Mouse (Mus musculus): ENCODE measurements around the gene Caml. TPM values are rescaled to one million over a fixed set of nuclear protein-coding genes. Genes with fewer than 3 reads are reported as not detected.
A peak's percentile ranks its signal among the peaks of the same experiment; 100 is the strongest.

The Caml gene
- 47.8 and 56.3 TPM in 2 replicates for total RNA-seq (2012; rRNA removed)

DNA sequence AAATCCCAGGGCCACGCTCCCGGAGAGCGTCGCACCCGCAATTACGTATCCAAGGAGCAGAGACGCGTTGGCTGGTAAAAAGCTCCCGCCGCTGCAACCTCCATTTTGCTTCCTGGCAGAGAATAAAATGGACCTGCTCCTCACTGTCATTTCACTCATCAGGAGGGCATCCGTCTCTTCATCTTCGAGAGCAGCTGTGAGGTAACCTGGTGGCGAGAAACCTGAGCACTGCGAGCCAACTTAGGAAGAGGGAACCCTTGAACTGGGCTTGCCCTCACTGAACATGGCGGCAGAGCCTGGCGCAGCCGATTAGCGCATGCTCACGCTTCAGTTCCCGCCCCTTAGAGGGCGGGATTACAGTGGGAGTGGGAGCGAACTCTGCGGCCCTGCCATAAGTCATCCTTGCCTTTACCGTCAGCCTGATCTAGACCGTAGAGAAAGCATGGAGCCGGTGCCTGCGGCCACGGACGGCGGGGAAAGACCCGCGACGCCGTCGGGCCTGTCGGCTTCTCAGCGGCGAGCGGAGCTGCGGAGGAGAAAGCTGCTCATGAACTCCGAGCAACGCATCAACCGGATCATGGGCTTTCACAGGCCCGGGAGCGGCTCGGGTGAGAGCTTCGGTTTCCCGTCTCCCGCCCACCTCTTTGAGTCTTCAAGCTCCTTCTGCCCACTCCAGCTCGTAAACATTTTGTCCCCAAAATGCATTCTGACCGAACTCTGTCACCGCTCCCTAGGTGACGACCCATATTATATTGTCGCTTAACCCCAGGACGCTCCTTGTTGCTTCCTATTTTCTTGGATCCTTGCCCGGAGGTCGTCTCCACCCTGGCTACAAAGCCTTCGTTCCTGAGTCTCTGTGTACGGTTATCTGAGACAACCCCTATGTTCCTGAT lies at the start of gene Caml:
Gene Caml (plus strand): TSS at position 357 of the 893 bp plus-strand sequence.
- in situ Hi-C loops (cut with MboI; ENCODE audit: low sequenced_read_pairs in 2 of 2, unreplicated experiment in 2 of 2): no loop called here

DNA sequence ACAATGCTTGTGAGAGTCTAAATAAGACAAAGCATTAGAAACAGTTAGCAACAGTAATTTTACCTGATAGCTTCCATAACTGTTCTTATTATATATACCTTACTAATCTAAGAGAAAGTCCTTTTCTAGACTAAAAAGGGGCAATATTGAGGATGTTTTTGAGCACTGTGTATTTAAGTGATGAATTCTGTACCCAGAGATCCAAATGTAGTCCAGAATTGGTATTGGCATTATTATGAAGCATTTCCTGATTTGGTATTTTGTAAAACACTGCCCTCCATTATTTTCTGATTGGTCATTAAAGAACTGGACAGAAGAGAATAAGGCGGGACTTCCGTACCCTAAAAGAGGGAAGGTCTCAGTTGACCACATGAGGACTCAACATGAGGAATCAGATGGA lies 49.4 kb upstream of the Caml start, which contains the start of gene Tmed9:
Gene Tmed9 (plus strand): TSS at position 301 of the 400 bp plus-strand sequence.
- Histone ChIP-seq H3K4me3 (ENCODE audit: insufficient read depth in 1 of 2, low read depth in 1 of 2, low read length in 2 of 2, poor library complexity in 1 of 2, severe bottlenecking in 1 of 2) (no peak within 1 kb of the TSS), H3K4me1 (ENCODE audit: control insufficient read depth in 2 of 2, insufficient read depth in 2 of 2, low read length in 2 of 2, poor library complexity in 1 of 2) (peaks cover 0 to 5% of the 10 kb centered on the region in 2 experiments; a peak in 1 of 4 replicates), H3K9me3 (ENCODE audit: control insufficient read depth, insufficient read depth, low read depth, low read length) (peaks cover 2% of the 10 kb centered on the region; the same call in 1 of the 2 replicates), H3K27ac (ENCODE audit: insufficient read depth, low read depth, low read length, poor library complexity, severe bottlenecking) (no peak within 1 kb of the TSS), H3K36me3 (ENCODE audit: control insufficient read depth, insufficient read depth, low read length, poor library complexity, severe bottlenecking) (0 out of 2 replicates have a peak, but pooled peaks cover 3% of the 10 kb centered on the region), H3K9ac (ENCODE audit: insufficient read depth, low read depth, low read length, poor library complexity, severe bottlenecking) (no peak within 1 kb of the TSS)
- TF ChIP-seq MAFK (IDR thresholded peaks at IDR 0.05; ENCODE audit: insufficient read depth, low read depth, low read length) (no peak), ZC3H11A (IDR thresholded peaks at IDR 0.05; ENCODE audit: borderline replicate concordance, low read depth, low read length) (no peak), ZNF384 (IDR thresholded peaks at IDR 0.05; ENCODE audit: low read depth, low read length) (no peak), CHD2 (IDR thresholded peaks at IDR 0.05; ENCODE audit: low read depth, low read length) (no peak), HCFC1 (IDR thresholded peaks at IDR 0.05; ENCODE audit: borderline replicate concordance, insufficient read depth, low read length) (no peak)
- in situ Hi-C loops (cut with MboI; ENCODE audit: low sequenced_read_pairs in 2 of 2, unreplicated experiment in 2 of 2): no loop called here
- no peak for DNase-seq (ENCODE audit: low read depth, low spot score)

More for the DNA sequence above, at the start of gene Caml:
- Histone ChIP-seq H3K9me3 (ENCODE audit: control insufficient read depth, insufficient read depth, low read depth, low read length) (no peaks in the 10 kb centered on the region), H3K36me3 (ENCODE audit: control insufficient read depth, insufficient read depth, low read length, poor library complexity, severe bottlenecking) (peaks cover 3% of the 10 kb centered on the region), H3K9ac (ENCODE audit: insufficient read depth, low read depth, low read length, poor library complexity, severe bottlenecking) (peak within 1 kb of the TSS; percentile 83), H3K27ac (ENCODE audit: insufficient read depth, low read depth, low read length, poor library complexity, severe bottlenecking) (peak within 1 kb of the TSS; percentile 71), H3K4me3 (ENCODE audit: insufficient read depth in 1 of 2, low read depth in 1 of 2, low read length in 2 of 2, poor library complexity in 1 of 2, severe bottlenecking in 1 of 2) (peak within 1 kb of the TSS; percentile 87 to 93), H3K4me1 (ENCODE audit: control insufficient read depth in 2 of 2, insufficient read depth in 2 of 2, low read length in 2 of 2, poor library complexity in 1 of 2) (peaks cover 4 to 6% of the 10 kb centered on the region in 2 experiments; a peak in 3 of 4 replicates)
- DNase-seq (ENCODE audit: low read depth, low spot score): peak; percentile 94
- TF ChIP-seq HCFC1 (IDR thresholded peaks at IDR 0.05; ENCODE audit: borderline replicate concordance, insufficient read depth, low read length): peak; percentile 87
- TF ChIP-seq ZC3H11A (IDR thresholded peaks at IDR 0.05; ENCODE audit: borderline replicate concordance, low read depth, low read length): no peak; the same call in 1 of the 2 replicates

DNA sequence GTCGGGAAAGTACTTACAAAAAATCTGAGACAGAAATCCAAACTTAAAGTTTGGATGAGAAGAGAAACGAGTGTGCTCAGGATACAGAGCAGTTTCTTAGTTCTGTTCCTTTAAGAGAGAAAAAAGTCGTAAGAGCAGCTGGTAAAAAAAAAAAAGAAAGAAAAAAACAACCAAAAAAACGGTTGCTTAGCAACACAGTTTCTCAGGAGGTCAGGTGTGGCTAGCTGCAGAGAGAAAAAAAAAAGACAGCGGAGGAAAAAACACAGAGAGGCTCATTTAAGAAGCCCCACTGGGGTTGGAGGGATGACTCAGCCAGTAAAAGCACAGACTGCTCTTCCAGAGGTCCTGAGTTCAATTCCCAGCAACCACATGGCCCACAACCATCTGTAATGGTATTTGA lies 48.5 kb upstream of the Caml start:
- no peak for DNase-seq (ENCODE audit: low read depth, low spot score)
- Histone ChIP-seq H3K27ac (ENCODE audit: insufficient read depth, low read depth, low read length, poor library complexity, severe bottlenecking) (no peak overlapping the region), H3K4me3 (ENCODE audit: insufficient read depth in 1 of 2, low read depth in 1 of 2, low read length in 2 of 2, poor library complexity in 1 of 2, severe bottlenecking in 1 of 2) (no peak overlapping the region), H3K9ac (ENCODE audit: insufficient read depth, low read depth, low read length, poor library complexity, severe bottlenecking) (no peak overlapping the region), H3K9me3 (ENCODE audit: control insufficient read depth, insufficient read depth, low read depth, low read length) (peaks cover 2% of the 10 kb centered on the region; the same call in 1 of the 2 replicates), H3K36me3 (ENCODE audit: control insufficient read depth, insufficient read depth, low read length, poor library complexity, severe bottlenecking) (no peaks in the 10 kb centered on the region), H3K4me1 (ENCODE audit: control insufficient read depth in 2 of 2, insufficient read depth in 2 of 2, low read length in 2 of 2, poor library complexity in 1 of 2) (peaks cover 0 to 1% of the 10 kb centered on the region in 2 experiments; a peak in 1 of 4 replicates)
- in situ Hi-C loops (cut with MboI; ENCODE audit: low sequenced_read_pairs in 2 of 2, unreplicated experiment in 2 of 2): no loop called here
- TF ChIP-seq ZNF384 (IDR thresholded peaks at IDR 0.05; ENCODE audit: low read depth, low read length): peak; percentile 64; the same call in 1 of the 2 replicates
- no peak for TF ChIP-seq CHD2 (IDR thresholded peaks at IDR 0.05; ENCODE audit: low read depth, low read length)

DNA sequence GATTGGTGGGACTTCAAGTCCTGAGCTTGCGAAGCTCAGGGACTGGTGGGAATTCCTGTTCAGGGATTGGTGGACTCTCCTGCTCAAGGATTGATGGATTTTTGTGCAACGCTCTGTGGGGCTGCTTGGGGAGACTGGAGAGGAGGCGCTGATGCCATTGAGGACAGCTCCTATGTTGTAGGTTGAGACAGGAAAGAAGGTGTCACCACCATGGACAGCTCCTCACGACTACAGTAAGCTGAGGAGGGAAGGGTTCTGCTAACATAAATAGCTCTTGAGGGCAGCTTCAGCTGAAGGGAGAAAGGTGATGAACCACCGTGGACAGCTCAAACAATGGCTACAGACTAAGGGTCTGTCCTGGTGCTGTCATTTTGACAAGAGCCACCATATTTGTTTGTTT lies 46.9 kb upstream of the Caml start:
- Histone ChIP-seq H3K9ac (ENCODE audit: insufficient read depth, low read depth, low read length, poor library complexity, severe bottlenecking) (no peak overlapping the region), H3K4me1 (ENCODE audit: control insufficient read depth in 2 of 2, insufficient read depth in 2 of 2, low read length in 2 of 2, poor library complexity in 1 of 2) (no peaks in the 10 kb centered on the region), H3K36me3 (ENCODE audit: control insufficient read depth, insufficient read depth, low read length, poor library complexity, severe bottlenecking) (no peaks in the 10 kb centered on the region), H3K9me3 (ENCODE audit: control insufficient read depth, insufficient read depth, low read depth, low read length) (peaks cover 2% of the 10 kb centered on the region; the same call in 1 of the 2 replicates), H3K27ac (ENCODE audit: insufficient read depth, low read depth, low read length, poor library complexity, severe bottlenecking) (no peak overlapping the region), H3K4me3 (ENCODE audit: insufficient read depth in 1 of 2, low read depth in 1 of 2, low read length in 2 of 2, poor library complexity in 1 of 2, severe bottlenecking in 1 of 2) (no peak overlapping the region)
- in situ Hi-C loops (cut with MboI; ENCODE audit: low sequenced_read_pairs in 2 of 2, unreplicated experiment in 2 of 2): no loop called here
- no peak for DNase-seq (ENCODE audit: low read depth, low spot score)
- TF ChIP-seq HCFC1 (IDR thresholded peaks at IDR 0.05; ENCODE audit: borderline replicate concordance, insufficient read depth, low read length) (peak; percentile 35; the same call in 1 of the 2 replicates), ZNF384 (IDR thresholded peaks at IDR 0.05; ENCODE audit: low read depth, low read length) (no peak), ZC3H11A (IDR thresholded peaks at IDR 0.05; ENCODE audit: borderline replicate concordance, low read depth, low read length) (no peak), MAFK (IDR thresholded peaks at IDR 0.05; ENCODE audit: insufficient read depth, low read depth, low read length) (no peak), CHD2 (IDR thresholded peaks at IDR 0.05; ENCODE audit: low read depth, low read length) (no peak)

Measured in ES-E14 (cell line).